7 mouse cellular contexts compared by ENCODE assay signal in genomic region chr1:128358276-128358675, GRCm38 (mm10). TPM values are rescaled to one million over a fixed set of nuclear protein-coding genes. Genes with fewer than 3 reads are reported as not detected.
DNase-seq lines count a peak whose midpoint lies in the region; ATAC-seq and TF ChIP-seq lines count a peak whose summit lies in the region.

No protein-coding gene starts in this region.

- 0 out of 2 replicates have a peak, but pooled peaks cover 3% of the 10 kb centered on the region for H3K4me1 ChIP-seq in neural tube, embryonic 11.5 days (ENCODE audit: control insufficient read depth, insufficient read depth, low read length)
- 0 out of 2 replicates have a peak, but pooled peaks cover 2% of the 10 kb centered on the region for H3K4me1 ChIP-seq in bone marrow macrophage, adult 2 months (ENCODE audit: control insufficient read depth, insufficient read depth, low read length)
- peaks cover 17% of the 10 kb centered on the region for H3K4me1 ChIP-seq in hindbrain, embryonic 12.5 days
- H3K4me1 ChIP-seq in midbrain, embryonic 15.5 days, result peaks cover 17% of the 10 kb centered on the region; the same call in 1 of the 2 replicates

- H3K9me3 ChIP-seq in neural tube, embryonic 11.5 days (ENCODE audit: control insufficient read depth, low read length), result no peaks in the 10 kb centered on the region
- H3K9me3 ChIP-seq in hindbrain, embryonic 12.5 days (replicated peaks), result no peaks in the 10 kb centered on the region
- no peaks in the 10 kb centered on the region for H3K9me3 ChIP-seq in midbrain, embryonic 15.5 days

- WGBS in neural tube, embryonic 11.5 days, result 73% methylated on average over 6 of the region's 6 CpGs
- 68% methylated on average over 6 of the region's 6 CpGs for WGBS in hindbrain, embryonic 12.5 days
- WGBS in midbrain, embryonic 15.5 days, result 70% methylated on average over 6 of the region's 6 CpGs

- no peak overlapping the region for H3K27ac ChIP-seq in neural tube, embryonic 11.5 days (ENCODE audit: low read depth, low read length)
- no peak overlapping the region for H3K27ac ChIP-seq in bone marrow macrophage, adult 2 months (ENCODE audit: insufficient read depth, low read depth, low read length)
- no peak overlapping the region for H3K27ac ChIP-seq in hindbrain, embryonic 12.5 days
- H3K27ac ChIP-seq in midbrain, embryonic 15.5 days, result no peak overlapping the region

- peak overlapping the region; percentile 63 for H3K4me3 ChIP-seq in neural tube, embryonic 11.5 days (ENCODE audit: low read depth, low read length)
- H3K4me3 ChIP-seq in bone marrow macrophage, adult 2 months (ENCODE audit: insufficient read depth, low read length), result peak overlapping the region; percentile 85
- peak overlapping the region; percentile 76 for H3K4me3 ChIP-seq in hindbrain, embryonic 12.5 days
- peak overlapping the region; percentile 98; the same call in 1 of the 2 replicates for H3K4me3 ChIP-seq in midbrain, embryonic 15.5 days

- no peak for TF ChIP-seq POLR2A in bone marrow macrophage, adult 2 months (IDR thresholded peaks at IDR 0.05; ENCODE audit: borderline replicate concordance, low read depth, low read length)

- no peak for DNase-seq in neural tube, embryonic 11.5 days (ENCODE audit: low spot score)
- DNase-seq in neural tube, embryonic 10.5 days (ENCODE audit: extremely low spot score, low spot score), result no peak
- DNase-seq in T-cell, adult 2 months (ENCODE audit: low spot score), result no peak
- no peak for DNase-seq in left cerebral cortex, adult 9 months (ENCODE audit: low spot score in 2 of 2)

- ATAC-seq in neural tube, embryonic 11.5 days (ENCODE audit: insufficient read depth, low FRiP score, low TSS enrichment), result no peak
- no peak for ATAC-seq in hindbrain, embryonic 12.5 days (ENCODE audit: low FRiP score)
- no peak for ATAC-seq in midbrain, embryonic 15.5 days (replicated peaks)

- TF ChIP-seq CTCF in bone marrow macrophage, adult 2 months (IDR thresholded peaks at IDR 0.05; ENCODE audit: low read depth, low read length), result no peak

- H3K27me3 ChIP-seq in neural tube, embryonic 11.5 days (ENCODE audit: control insufficient read depth, insufficient read depth, low read length), result no peaks in the 10 kb centered on the region
- no peaks in the 10 kb centered on the region for H3K27me3 ChIP-seq in hindbrain, embryonic 12.5 days
- H3K27me3 ChIP-seq in midbrain, embryonic 15.5 days (replicated peaks), result no peaks in the 10 kb centered on the region

- H3K9ac ChIP-seq in neural tube, embryonic 11.5 days (ENCODE audit: low read length), result peak overlapping the region; percentile 82; the same call in 1 of the 2 replicates
- peak overlapping the region; percentile 67 for H3K9ac ChIP-seq in hindbrain, embryonic 12.5 days
- H3K9ac ChIP-seq in midbrain, embryonic 15.5 days, result no peak overlapping the region

- H3K36me3 ChIP-seq in neural tube, embryonic 11.5 days (ENCODE audit: control insufficient read depth, insufficient read depth, low read length), result peaks cover 4% of the 10 kb centered on the region
- H3K36me3 ChIP-seq in hindbrain, embryonic 12.5 days, result peaks cover 23% of the 10 kb centered on the region
- 0 out of 2 replicates have a peak, but pooled peaks cover 5% of the 10 kb centered on the region for H3K36me3 ChIP-seq in midbrain, embryonic 15.5 days (replicated peaks)

- H3K4me2 ChIP-seq in neural tube, embryonic 11.5 days (ENCODE audit: low read depth), result peak overlapping the region; percentile 49
- H3K4me2 ChIP-seq in hindbrain, embryonic 12.5 days (replicated peaks), result peak overlapping the region; percentile 67
- peak overlapping the region; percentile 88 for H3K4me2 ChIP-seq in midbrain, embryonic 15.5 days

RNA-seq across cellular contexts. Expression of gene Mcm6, which starts 1.2 kb away (rescaled TPM):
- polyA plus RNA-seq in neural tube, embryonic 11.5 days (2014; fragmentation: Nextera tagmentation; extraction: Ambion mirVana), result 292 and 301 TPM in 2 replicates
- 44.6 and 46.5 TPM in 2 replicates for polyA plus RNA-seq in bone marrow macrophage, adult 2 months (2012; ENCODE audit: insufficient read depth, insufficient read length, missing spikeins)
- polyA plus RNA-seq in hindbrain, embryonic 12.5 days (2016; fragmentation: Nextera tagmentation; extraction: Ambion mirVana), result 175 and 179 TPM in 2 replicates
- polyA plus RNA-seq in midbrain, embryonic 15.5 days (2015; fragmentation: Nextera tagmentation; extraction: Ambion mirVana), result 52.6 and 59.2 TPM in 2 replicates

RNA-seq across cellular contexts. Expression of gene Lct, which starts 30.2 kb away (rescaled TPM):
- 0.24 and 0.40 TPM in 2 replicates for polyA plus RNA-seq in neural tube, embryonic 11.5 days (2014; fragmentation: Nextera tagmentation; extraction: Ambion mirVana)
- polyA plus RNA-seq in bone marrow macrophage, adult 2 months (2012; ENCODE audit: insufficient read depth, insufficient read length, missing spikeins), result not detected in 2 replicates
- polyA plus RNA-seq in hindbrain, embryonic 12.5 days (2016; fragmentation: Nextera tagmentation; extraction: Ambion mirVana), result 0.27 and 0.37 TPM in 2 replicates
- polyA plus RNA-seq in midbrain, embryonic 15.5 days (2015; fragmentation: Nextera tagmentation; extraction: Ambion mirVana), result 0.10 and 0.20 TPM in 2 replicates

RNA-seq across cellular contexts. Expression of gene Dars, which starts 58.9 kb away (rescaled TPM):
- 127 and 133 TPM in 2 replicates for polyA plus RNA-seq in neural tube, embryonic 11.5 days (2014; fragmentation: Nextera tagmentation; extraction: Ambion mirVana)
- polyA plus RNA-seq in bone marrow macrophage, adult 2 months (2012; ENCODE audit: insufficient read depth, insufficient read length, missing spikeins), result 50.2 and 52.9 TPM in 2 replicates
- polyA plus RNA-seq in hindbrain, embryonic 12.5 days (2016; fragmentation: Nextera tagmentation; extraction: Ambion mirVana), result 184 and 188 TPM in 2 replicates
- 105 and 106 TPM in 2 replicates for polyA plus RNA-seq in midbrain, embryonic 15.5 days (2015; fragmentation: Nextera tagmentation; extraction: Ambion mirVana)
